Mouse (Mus musculus) hindbrain, embryonic 14.5 days (tissue): Measurements from ENCODE around the gene Tm7sf2. TPM values are rescaled to one million over a fixed set of nuclear protein-coding genes. Genes with fewer than 3 reads are reported as not detected.

Experiments
- ATAC-seq: fragments of 200-750 bp; cut with Nextera tagmentation; 2 replicates; pipeline ENCODE4 v1.8.0; 2017; ENCODE audit warnings: moderate number of reproducible peaks, mild to moderate bottlenecking, moderate TSS enrichment, moderate library complexity; ENCODE audit not compliant: low FRiP score
- DNase-seq: peaks from one replicate; pipeline ENCODE4 v3.0.0-alpha.2; 2015; ENCODE audit warnings: low spot score
- H3K27ac ChIP-seq: fragments of 300-500 bp; sonication (generic); 2 replicates; pipeline ENCODE4 v1.5.1; 2014; ENCODE audit warnings: mild to moderate bottlenecking, moderate library complexity
- H3K27me3 ChIP-seq: fragments of 300-500 bp; sonication (generic); 2 replicates; pipeline ENCODE4 v1.6.1; 2014; ENCODE audit warnings: mild to moderate bottlenecking, low read length, mixed read lengths; ENCODE audit not compliant: control insufficient read depth, insufficient read depth
- H3K36me3 ChIP-seq: fragments of 300-500 bp; sonication (generic); replicated peaks from 2 replicates; pipeline ENCODE4 v1.6.1; 2014; ENCODE audit not compliant: control insufficient read depth, insufficient read depth
- H3K4me1 ChIP-seq: fragments of 300-500 bp; sonication (generic); replicated peaks from 2 replicates; pipeline ENCODE4 v1.6.1; 2014; ENCODE audit warnings: antibody characterized with exemption, low read length, mixed read lengths; ENCODE audit not compliant: control insufficient read depth, insufficient read depth
- H3K4me2 ChIP-seq: fragments of 300-500 bp; sonication (generic); replicated peaks from 2 replicates; pipeline ENCODE4 v1.6.1; 2014; ENCODE audit warnings: mild to moderate bottlenecking, moderate library complexity
- H3K4me3 ChIP-seq: fragments of 300-500 bp; sonication (generic); replicated peaks from 2 replicates; pipeline ENCODE4 v1.5.1; 2014; ENCODE audit warnings: mild to moderate bottlenecking, low read length
- H3K9ac ChIP-seq: fragments of 300-500 bp; sonication (generic); 2 replicates; pipeline ENCODE4 v1.6.1; 2014
- H3K9me3 ChIP-seq: fragments of 300-500 bp; sonication (generic); 2 replicates; pipeline ENCODE4 v1.6.1; 2016; ENCODE audit warnings: low read length; ENCODE audit not compliant: control insufficient read depth
- WGBS: fragments of 180-500 bp; shearing (Covaris S2); extraction: QIAGEN DNeasy Blood & Tissue Kit; methylation state at CpG from one replicate; pipeline ENCODE4 v1.1.7; 2014; 5-methylcytosine and 5-hydroxymethylcytosine counted together
- polyA plus RNA-seq: library from polyadenylated mRNA; unstranded; fragments of >200 nt; fragmentation: Nextera tagmentation; extraction: Ambion mirVana; gene quantifications from 2 replicates; pipeline ENCODE4 v1.2.1, GENCODE M21; 2014

Tm7sf2 gene
- polyA plus RNA-seq, 1 experiment from 2014 or later: 58.9 TPM

- Histone ChIP-seq H3K4me2 (no peak overlapping the region), H3K27ac (no peak overlapping the region), H3K9ac (no peak overlapping the region), H3K9me3 (no peaks in the 10 kb centered on the region), H3K36me3 (peaks cover 50% of the 10 kb centered on the region), H3K27me3 (no peaks in the 10 kb centered on the region), H3K4me3 (no peak overlapping the region), H3K4me1 (peaks cover 8% of the 10 kb centered on the region)
- 94% methylated on average over 5 of the region's 5 CpGs for WGBS
- no peak for DNase-seq
- ATAC-seq: no peak
Observed at GRCm38 (mm10) chr19:6073889-6074288, 5.7 kb upstream of the Tm7sf2 start.

GRCm38 (mm10) chr19:6071261-6071660 lies 3.1 kb upstream of the Tm7sf2 start:
- no peak for DNase-seq
- H3K4me3 ChIP-seq: no peak overlapping the region
- WGBS: 93% methylated on average over 19 of the region's 19 CpGs

GRCm38 (mm10) chr19:6070571-6071250 lies 2.5 kb upstream of the Tm7sf2 start:
- peaks cover 16% of the 10 kb centered on the region for H3K4me1 ChIP-seq
- H3K9me3 ChIP-seq: no peaks in the 10 kb centered on the region
- no peak overlapping the region for H3K27ac ChIP-seq
- WGBS: 89% methylated on average over 31 of the region's 31 CpGs
- DNase-seq (no peak), ATAC-seq (no peak)
- H3K9ac ChIP-seq: no peak overlapping the region
- H3K36me3 ChIP-seq: peaks cover 55% of the 10 kb centered on the region
- H3K4me2 ChIP-seq: no peak overlapping the region
- H3K27me3 ChIP-seq: no peaks in the 10 kb centered on the region
- H3K4me3 ChIP-seq: no peak overlapping the region

More at GRCm38 (mm10) chr19:6071261-6071660, 3.1 kb upstream of the Tm7sf2 start:
- no peak for ATAC-seq
- no peak overlapping the region for H3K4me2 ChIP-seq
- H3K27ac ChIP-seq: no peak overlapping the region
- H3K4me1 ChIP-seq: peaks cover 18% of the 10 kb centered on the region
- H3K27me3 ChIP-seq: no peaks in the 10 kb centered on the region
- no peaks in the 10 kb centered on the region for H3K9me3 ChIP-seq
- H3K9ac ChIP-seq: no peak overlapping the region
- peaks cover 55% of the 10 kb centered on the region for H3K36me3 ChIP-seq

- no peak for ATAC-seq
- no peak overlapping the region for H3K9ac ChIP-seq
- no peak overlapping the region for H3K4me3 ChIP-seq
- WGBS: 94% methylated on average over 10 of the region's 10 CpGs
- H3K4me2 ChIP-seq: no peak overlapping the region
- H3K27me3 ChIP-seq: no peaks in the 10 kb centered on the region
- peaks cover 16% of the 10 kb centered on the region for H3K4me1 ChIP-seq
- H3K36me3 ChIP-seq: peaks cover 50% of the 10 kb centered on the region
- no peak overlapping the region for H3K27ac ChIP-seq
- H3K9me3 ChIP-seq: no peaks in the 10 kb centered on the region
- no peak for DNase-seq
Observed at GRCm38 (mm10) chr19:6069851-6070250, 1.7 kb upstream of the Tm7sf2 start.

GRCm38 (mm10) chr19:6068951-6069350 lies 778 bp upstream of the Tm7sf2 start:
- WGBS: 82% methylated on average over 4 of the region's 4 CpGs
- Histone ChIP-seq H3K9ac (no peak overlapping the region), H3K27ac (no peak overlapping the region), H3K9me3 (no peaks in the 10 kb centered on the region), H3K4me2 (no peak overlapping the region), H3K27me3 (no peaks in the 10 kb centered on the region), H3K4me3 (no peak overlapping the region), H3K36me3 (peaks cover 46% of the 10 kb centered on the region), H3K4me1 (peaks cover 16% of the 10 kb centered on the region)
- ATAC-seq (no peak), DNase-seq (no peak)

GRCm38 (mm10) chr19:6067011-6067723 lies 1.0 kb downstream of the Tm7sf2 start:
- DNase-seq (peak; percentile 87), ATAC-seq (peak; percentile 64)
- WGBS: 1% methylated on average over 30 of the region's 30 CpGs
- H3K36me3 ChIP-seq: peaks cover 34% of the 10 kb centered on the region
- peak overlapping the region; percentile 57 for H3K4me3 ChIP-seq
- no peaks in the 10 kb centered on the region for H3K9me3 ChIP-seq
- H3K9ac ChIP-seq: peak overlapping the region; percentile 83
- H3K27me3 ChIP-seq: no peaks in the 10 kb centered on the region
- H3K4me2 ChIP-seq: peak overlapping the region; percentile 95
- H3K27ac ChIP-seq: peak overlapping the region; percentile 92
- H3K4me1 ChIP-seq: peaks cover 26% of the 10 kb centered on the region

GRCm38 (mm10) chr19:6066571-6066970 lies 1.6 kb downstream of the Tm7sf2 start:
- peak overlapping the region; percentile 92 for H3K27ac ChIP-seq
- ATAC-seq (no peak), DNase-seq (no peak)
- H3K4me1 ChIP-seq: peaks cover 32% of the 10 kb centered on the region
- H3K4me3 ChIP-seq: peak overlapping the region; percentile 57
- H3K4me2 ChIP-seq: peak overlapping the region; percentile 95
- no peaks in the 10 kb centered on the region for H3K9me3 ChIP-seq
- H3K36me3 ChIP-seq: peaks cover 33% of the 10 kb centered on the region
- peak overlapping the region; percentile 83 for H3K9ac ChIP-seq
- WGBS: 35% methylated on average over 5 of the region's 5 CpGs
- no peaks in the 10 kb centered on the region for H3K27me3 ChIP-seq

GRCm38 (mm10) chr19:6063081-6063480 lies 5.1 kb downstream of the Tm7sf2 start:
- Histone ChIP-seq H3K27me3 (no peaks in the 10 kb centered on the region), H3K27ac (no peak overlapping the region), H3K9ac (no peak overlapping the region), H3K4me2 (peak overlapping the region; percentile 100; the same call in 1 of the 2 replicates), H3K4me1 (peaks cover 40% of the 10 kb centered on the region), H3K4me3 (no peak overlapping the region), H3K36me3 (peaks cover 15% of the 10 kb centered on the region), H3K9me3 (no peaks in the 10 kb centered on the region)
- WGBS: 91% methylated on average over 6 of the region's 6 CpGs
- ATAC-seq: no peak
- DNase-seq: no peak

GRCm38 (mm10) chr19:6062418-6062817 lies 5.8 kb downstream of the Tm7sf2 start:
- peaks cover 36% of the 10 kb centered on the region for H3K4me1 ChIP-seq
- H3K36me3 ChIP-seq: peaks cover 15% of the 10 kb centered on the region
- peak overlapping the region; percentile 100 for H3K4me2 ChIP-seq
- H3K4me3 ChIP-seq: peak overlapping the region; percentile 90
- H3K27ac ChIP-seq: 0 out of 2 replicates have a peak overlapping the region, but pooled peaks have one; percentile 92
- no peaks in the 10 kb centered on the region for H3K9me3 ChIP-seq
- no peak for ATAC-seq
- H3K9ac ChIP-seq: peak overlapping the region; percentile 94
- no peaks in the 10 kb centered on the region for H3K27me3 ChIP-seq
- no peak for DNase-seq
- WGBS: 71% methylated on average over 5 of the region's 5 CpGs
